Mouse (Mus musculus) spleen, postnatal 14 days (tissue): ENCODE measurements at regions not wholly inside any gene's neighbourhood (a gene's known extent, or its start where the extent isn't known, plus 50 kb on each side); places are given as distances from the start of the nearest gene placed in this dataset.

Source experiments
- DNase-seq, 2 experiments: peaks; one replicate each; pipeline ENCODE4 v3.0.0; 2021 to 2022; ENCODE audit warnings: low spot score in 2 of 2

DNA sequence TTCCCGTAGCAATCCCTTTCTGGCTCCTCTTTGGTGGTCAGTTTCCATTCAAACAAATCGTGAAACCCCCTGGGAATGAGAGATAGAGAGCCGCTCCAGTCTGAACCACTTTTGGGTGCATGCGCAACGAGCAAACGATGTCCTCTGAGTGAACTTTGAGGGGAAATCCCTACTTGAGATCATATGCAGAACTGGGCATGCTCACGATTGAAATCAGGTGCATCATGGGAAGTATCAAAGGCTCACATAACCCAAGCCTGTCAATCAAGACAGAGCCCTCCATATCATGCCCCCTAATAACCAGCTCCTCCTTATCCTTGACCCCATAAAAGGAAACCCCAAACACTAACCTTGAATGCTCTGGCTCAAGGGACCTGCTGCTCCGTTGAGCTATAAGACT lies 59.1 kb upstream of the Dio3 start:
- DNase-seq, result no peak

DNA sequence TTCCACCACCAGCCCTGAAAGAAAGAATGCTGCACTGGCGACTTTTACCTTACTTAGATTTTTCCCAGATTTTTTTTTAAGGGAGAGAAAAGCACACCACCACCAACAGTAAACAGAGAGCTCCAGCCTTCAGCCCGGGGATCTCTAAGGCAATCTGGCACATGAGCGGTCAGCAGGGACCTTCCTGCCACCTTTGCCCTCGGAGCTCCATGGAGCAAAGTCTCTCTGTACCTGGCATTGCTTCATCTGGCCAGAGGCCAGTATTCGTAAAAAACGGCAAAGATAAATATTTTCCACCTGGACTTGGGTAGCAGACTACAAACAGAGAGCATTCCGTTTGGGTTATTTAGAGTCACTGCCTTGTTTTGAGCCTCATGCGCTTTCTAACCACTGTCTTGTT lies 58.4 kb upstream of the Dio3 start:
- DNase-seq, result no peak

- no peak for DNase-seq
These were observed 57.7 kb upstream of the Dio3 start for GRCm38 (mm10) chr12:110221184-110221583.

GRCm38 (mm10) chr12:110221679-110222078 lies 57.2 kb upstream of the Dio3 start:
- DNase-seq, result no peak

DNA sequence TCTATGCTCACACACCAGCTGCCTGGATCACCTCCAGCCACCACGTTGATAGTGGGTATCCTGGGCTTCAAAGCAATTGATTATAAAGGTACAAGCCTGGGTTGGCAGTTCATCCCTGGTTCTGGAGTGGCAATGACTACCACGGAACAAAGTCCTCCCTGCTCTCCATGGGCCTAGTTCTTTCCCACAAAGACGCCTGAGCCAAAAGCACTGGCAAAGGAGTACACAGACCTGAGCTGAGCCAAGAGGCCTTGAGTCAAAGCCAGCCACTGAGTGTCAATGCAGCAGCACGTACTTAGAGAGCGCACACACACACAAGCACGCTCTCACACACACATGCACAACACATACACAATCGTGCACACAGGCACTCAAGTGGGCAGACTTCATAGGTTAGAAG lies 54.6 kb upstream of the Dio3 start:
- no peak for DNase-seq

DNA sequence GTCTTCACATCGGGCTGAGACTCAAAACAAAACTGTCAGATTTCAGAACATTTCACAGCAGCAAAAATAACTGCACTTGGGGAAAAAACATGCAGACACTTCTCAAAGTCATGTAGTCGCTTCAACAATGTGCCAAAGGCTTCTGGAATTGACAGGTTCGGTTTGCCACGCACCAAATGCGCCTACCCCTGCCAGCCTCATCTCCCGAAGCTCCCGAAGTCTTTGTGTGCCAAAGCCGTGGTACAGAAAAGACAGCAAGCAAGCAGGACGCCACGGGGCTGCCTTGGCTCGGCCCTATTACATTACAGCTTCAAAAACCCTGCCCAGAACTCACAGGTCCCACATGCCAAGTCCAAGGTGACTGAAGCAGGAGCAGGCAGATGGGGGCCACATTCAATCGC lies 50.9 kb upstream of the Dio3 start:
- DNase-seq, result no peak
